Mouse (Mus musculus): Measurements from ENCODE around the gene Unc93a.
"Not testable (repeated sequence)": the region's sequence is repeated elsewhere in the genome, so short reads cannot be mapped to it uniquely, and the experiment has no call there.

Unc93a gene

GRCm38 (mm10) chr17:13069227-13069626 lies 62.4 kb downstream of the Unc93a start:
- DNase-seq (ENCODE audit: low read depth, low spot score) = not testable (repeated sequence)

- DNase-seq (ENCODE audit: low read depth, low spot score) = not testable (repeated sequence)
Observed at GRCm38 (mm10) chr17:13067864-13068385, 63.7 kb downstream of the Unc93a start.

DNA sequence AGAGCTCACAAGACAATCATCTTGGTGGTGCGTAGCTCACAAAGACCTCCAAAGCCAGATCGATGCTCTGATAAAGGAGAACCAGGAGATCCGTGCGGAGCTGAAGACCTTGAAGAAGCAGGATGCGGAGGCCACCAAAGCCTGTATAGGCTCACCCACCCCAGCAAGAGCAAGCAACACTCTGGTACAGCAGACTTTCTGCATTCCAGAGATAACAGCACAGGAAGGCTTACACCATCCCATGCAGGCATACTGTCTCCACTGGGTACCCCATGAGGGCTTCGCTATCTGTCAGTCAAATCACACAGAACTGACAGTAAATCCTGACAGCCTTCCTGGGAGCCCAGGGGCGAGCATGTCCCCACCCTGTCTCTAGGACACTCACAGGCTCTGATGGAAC lies 68.7 kb downstream of the Unc93a start:
- not testable (repeated sequence) for DNase-seq (ENCODE audit: low read depth, low spot score)

DNA sequence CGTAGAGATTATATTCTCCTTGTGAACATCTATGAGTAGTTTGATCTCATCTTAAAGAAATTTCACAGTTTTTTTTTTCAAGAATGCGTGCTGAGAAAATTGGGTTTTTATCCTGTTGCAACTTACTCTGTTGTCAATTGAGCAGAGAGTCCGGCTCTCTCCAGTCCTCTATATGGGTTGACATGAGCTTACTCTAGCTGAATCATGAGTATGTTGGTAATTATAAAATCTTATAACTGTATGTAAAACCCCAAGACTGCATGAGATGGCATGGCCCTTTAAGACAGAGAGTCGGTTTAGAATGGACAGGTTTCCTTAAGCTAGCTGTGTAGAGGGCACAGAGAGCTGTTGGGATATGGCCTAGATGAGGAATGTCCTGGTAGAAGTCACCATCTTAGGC lies 70.8 kb downstream of the Unc93a start, which contains the start of gene Tcp10b:
TSS of gene Tcp10b (plus strand) at position 301 of the 400 bp plus-strand sequence.
- not testable (repeated sequence) for DNase-seq (ENCODE audit: low read depth, low spot score)

Data from mesoderm, embryonic 11.5 days (tissue).